Mouse (Mus musculus): ENCODE measurements around the gene Gng13. TPM values are rescaled to one million over a fixed set of nuclear protein-coding genes. Genes with fewer than 3 reads are reported as not detected.
A peak's percentile ranks its signal among the peaks of the same experiment; 100 is the strongest.
"Not testable (repeated sequence)": the region's sequence is repeated elsewhere in the genome, so short reads cannot be mapped to it uniquely, and the experiment has no call there.

The Gng13 gene
- polyA plus RNA-seq, 1 experiment from 2014 or later: 44.9 TPM

DNA sequence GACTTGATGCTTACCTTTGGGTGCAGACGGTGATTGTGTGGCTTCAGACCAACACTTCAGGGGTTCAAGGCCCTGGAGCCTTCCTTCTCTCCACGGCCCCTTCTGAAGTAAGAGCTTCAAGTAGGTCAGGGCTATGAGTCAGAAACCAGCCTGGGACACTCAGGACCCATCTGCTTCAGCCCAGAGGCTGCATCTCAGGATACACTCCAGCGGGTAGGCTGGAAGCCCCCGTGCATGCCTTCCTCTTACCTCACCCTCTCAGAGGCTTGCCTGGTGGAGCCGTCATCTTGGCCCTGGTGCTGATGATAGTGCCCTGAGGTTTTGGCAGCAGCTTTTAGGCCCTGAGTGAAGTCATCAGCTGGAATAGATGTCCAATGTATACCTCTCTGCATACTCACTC lies 18.3 kb downstream of the Gng13 start:
- Histone ChIP-seq H3K9me3 (replicated peaks) (no peaks in the 10 kb centered on the region), H3K36me3 (peaks cover 11% of the 10 kb centered on the region; the same call in 1 of the 2 replicates), H3K27me3 (peaks cover 5% of the 10 kb centered on the region; the same call in 1 of the 2 replicates), H3K27ac (replicated peaks) (no peak overlapping the region), H3K4me1 (no peaks in the 10 kb centered on the region), H3K4me2 (replicated peaks) (no peak overlapping the region), H3K9ac (no peak overlapping the region), H3K4me3 (replicated peaks) (no peak overlapping the region)
- ATAC-seq (ENCODE audit: insufficient number of reproducible peaks, low FRiP score, low TSS enrichment, low read depth): no peak
- 83% methylated on average over 5 of the region's 5 CpGs for WGBS

DNA sequence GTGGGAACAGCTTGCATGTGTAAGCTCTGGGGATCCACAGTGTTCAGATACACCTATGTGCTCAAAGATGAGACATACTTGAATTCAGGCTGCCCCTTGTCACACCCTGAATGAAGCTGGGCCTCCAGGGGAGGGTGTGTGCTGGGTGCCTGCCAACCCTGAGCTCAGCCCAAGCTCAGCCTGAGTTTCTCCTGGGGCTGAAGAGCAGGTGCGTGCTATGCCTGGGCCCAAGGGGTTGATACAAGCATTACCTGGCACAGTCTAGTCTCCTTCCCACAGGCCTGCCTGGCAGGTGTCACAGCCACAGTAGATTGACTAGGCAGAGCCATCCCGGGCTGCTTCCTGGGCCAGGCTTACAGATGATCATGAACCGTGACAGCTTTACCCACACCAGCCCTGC lies 18.8 kb downstream of the Gng13 start, which contains the start of gene Mslnl:
Gene Mslnl, plus strand, starts transcription at position 298 of the 400 bp plus-strand sequence.
- peak; percentile 27; the same call in 1 of the 2 replicates for ATAC-seq (ENCODE audit: insufficient number of reproducible peaks, low FRiP score, low TSS enrichment, low read depth)
- Histone ChIP-seq H3K27me3 (peaks cover 5% of the 10 kb centered on the region; the same call in 1 of the 2 replicates), H3K27ac (replicated peaks) (no peak within 1 kb of the TSS), H3K36me3 (0 out of 2 replicates have a peak, but pooled peaks cover 6% of the 10 kb centered on the region), H3K4me1 (no peaks in the 10 kb centered on the region), H3K4me2 (replicated peaks) (no peak within 1 kb of the TSS), H3K9me3 (replicated peaks) (no peaks in the 10 kb centered on the region), H3K9ac (no peak within 1 kb of the TSS), H3K4me3 (replicated peaks) (no peak within 1 kb of the TSS)
- whole genome bisulfite sequencing: 63% methylated on average over 3 of the region's 3 CpGs

DNA sequence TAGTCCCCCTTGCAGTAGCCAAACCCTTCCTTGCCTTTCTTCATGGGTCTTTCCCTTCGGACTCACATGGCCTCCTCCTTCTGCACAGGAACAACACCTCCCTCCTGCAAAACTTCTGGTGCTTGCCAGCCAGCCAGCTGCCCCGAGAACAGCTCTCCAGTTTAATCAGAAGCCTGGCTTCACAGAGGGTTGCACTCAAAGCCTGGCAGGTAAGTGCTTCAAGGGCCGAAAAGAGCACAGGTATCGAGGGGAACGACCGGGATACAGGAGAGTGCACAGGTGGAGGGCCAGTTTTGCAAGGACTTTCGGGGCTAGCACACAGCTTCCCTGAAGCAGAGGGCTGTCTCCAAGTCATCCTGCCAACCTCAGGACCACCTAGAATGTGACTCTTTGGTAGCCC lies 21.9 kb downstream of the Gng13 start:
- Histone ChIP-seq H3K9ac (no peak overlapping the region), H3K4me1 (no peaks in the 10 kb centered on the region), H3K27me3 (peaks cover 5% of the 10 kb centered on the region; the same call in 1 of the 2 replicates), H3K4me2 (replicated peaks) (no peak overlapping the region), H3K9me3 (replicated peaks) (no peaks in the 10 kb centered on the region), H3K4me3 (replicated peaks) (no peak overlapping the region), H3K36me3 (no peaks in the 10 kb centered on the region), H3K27ac (replicated peaks) (no peak overlapping the region)
- no peak for ATAC-seq (ENCODE audit: insufficient number of reproducible peaks, low FRiP score, low TSS enrichment, low read depth)
- 77% methylated on average over 7 of the region's 7 CpGs for WGBS

DNA sequence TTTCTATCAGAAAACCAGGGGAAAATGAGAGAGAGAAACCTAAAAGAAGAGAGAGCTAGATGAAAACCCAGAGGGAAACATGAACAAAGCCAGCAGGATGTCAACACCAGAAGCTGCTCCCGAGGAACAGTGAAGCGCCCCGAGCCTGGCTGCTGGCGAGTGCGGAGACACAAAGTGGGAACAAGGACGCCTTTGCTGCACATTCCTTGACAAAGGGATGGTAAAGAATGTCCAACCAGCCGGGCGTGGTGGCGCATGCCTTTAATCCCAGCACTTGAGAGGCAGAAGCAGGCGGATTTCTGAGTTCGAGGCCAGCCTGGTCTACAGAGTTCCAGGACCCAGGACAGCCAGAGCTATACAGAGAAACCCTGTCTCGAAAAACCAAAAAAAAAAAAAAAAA lies 24.5 kb downstream of the Gng13 start:
- H3K4me1 ChIP-seq; H3K36me3 ChIP-seq; H3K4me2 ChIP-seq (replicated peaks); H3K27ac ChIP-seq (replicated peaks); H3K9me3 ChIP-seq (replicated peaks); ATAC-seq (ENCODE audit: insufficient number of reproducible peaks, low FRiP score, low TSS enrichment, low read depth); H3K4me3 ChIP-seq (replicated peaks); H3K9ac ChIP-seq; H3K27me3 ChIP-seq: not testable (repeated sequence)
- WGBS: 65% methylated on average over 12 of the region's 12 CpGs

DNA sequence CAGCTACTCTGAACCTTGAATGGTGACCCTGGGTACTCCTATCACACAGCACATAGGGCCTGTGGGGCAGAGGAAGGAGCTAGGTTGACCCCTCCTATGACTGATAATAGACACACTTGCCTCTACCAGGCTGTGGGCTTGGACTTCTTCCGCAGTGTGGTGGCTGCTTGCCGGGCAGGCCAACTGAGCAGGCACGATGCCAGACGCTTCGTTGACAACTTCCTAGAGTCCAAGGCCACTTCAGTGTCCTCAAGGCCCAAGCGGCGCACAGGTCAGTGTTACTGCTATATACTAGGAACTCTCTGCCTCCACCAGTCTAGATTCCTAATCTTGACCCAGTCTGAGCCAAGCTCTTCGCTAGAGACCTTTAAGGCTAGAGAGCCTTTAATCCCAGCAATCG lies 26.9 kb downstream of the Gng13 start:
- no peak for ATAC-seq (ENCODE audit: insufficient number of reproducible peaks, low FRiP score, low TSS enrichment, low read depth)
- no peaks in the 10 kb centered on the region for H3K4me1 ChIP-seq
- H3K9ac ChIP-seq: no peak overlapping the region
- no peaks in the 10 kb centered on the region for H3K9me3 ChIP-seq (replicated peaks)
- no peak overlapping the region for H3K4me2 ChIP-seq (replicated peaks)
- no peaks in the 10 kb centered on the region for H3K27me3 ChIP-seq
- no peaks in the 10 kb centered on the region for H3K36me3 ChIP-seq
- WGBS: 89% methylated on average over 9 of the region's 9 CpGs
- no peak overlapping the region for H3K27ac ChIP-seq (replicated peaks)
- H3K4me3 ChIP-seq (replicated peaks): no peak overlapping the region

DNA sequence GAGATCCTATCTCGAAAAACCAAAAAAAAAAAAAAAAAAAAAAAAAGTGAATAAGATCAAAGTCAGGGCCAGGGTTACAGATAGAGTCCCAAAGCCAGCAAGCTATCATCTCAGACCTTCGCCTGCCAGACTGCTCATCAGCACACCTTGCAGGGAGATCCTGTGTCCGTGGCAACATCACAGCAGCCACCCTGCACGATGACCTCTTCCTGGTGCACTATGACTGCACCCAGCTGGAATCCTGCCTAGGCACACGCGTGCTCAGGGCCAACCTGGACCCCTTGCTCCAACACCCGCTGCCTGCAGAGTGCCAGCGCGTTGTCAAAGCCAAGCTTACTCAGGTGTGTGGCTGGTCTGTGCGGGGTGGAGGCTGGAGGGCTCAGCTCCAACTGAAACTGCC lies 27.3 kb downstream of the Gng13 start:
- Histone ChIP-seq H3K9me3 (replicated peaks) (no peaks in the 10 kb centered on the region), H3K4me2 (replicated peaks) (no peak overlapping the region), H3K27ac (replicated peaks) (no peak overlapping the region), H3K9ac (no peak overlapping the region), H3K4me3 (replicated peaks) (no peak overlapping the region), H3K4me1 (no peaks in the 10 kb centered on the region), H3K27me3 (no peaks in the 10 kb centered on the region), H3K36me3 (no peaks in the 10 kb centered on the region)
- WGBS: 73% methylated on average over 10 of the region's 10 CpGs
- ATAC-seq (ENCODE audit: insufficient number of reproducible peaks, low FRiP score, low TSS enrichment, low read depth): no peak

DNA sequence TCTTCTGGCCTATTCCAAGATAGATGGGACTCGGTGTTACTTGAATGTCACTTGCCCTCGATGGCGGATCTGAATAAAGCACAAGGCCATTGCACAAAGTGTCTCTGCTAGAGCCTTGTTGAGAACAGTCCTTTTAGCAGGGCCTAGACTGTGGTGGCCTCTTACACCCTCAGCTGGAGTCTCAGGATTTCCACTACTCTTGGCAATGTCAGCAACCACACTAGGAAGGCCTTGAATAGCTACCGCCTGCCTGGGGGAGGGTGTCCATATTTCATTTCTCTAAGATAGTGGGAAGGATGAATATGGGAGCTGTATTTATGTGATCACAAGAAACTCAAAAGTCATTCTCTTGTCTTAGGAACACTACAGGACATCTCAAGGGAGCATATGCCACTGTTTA lies 31.3 kb downstream of the Gng13 start:
- Histone ChIP-seq H3K27me3 (no peaks in the 10 kb centered on the region), H3K36me3 (no peaks in the 10 kb centered on the region), H3K4me1 (peaks cover 7% of the 10 kb centered on the region; the same call in 1 of the 2 replicates), H3K9ac (no peak overlapping the region), H3K4me2 (replicated peaks) (no peak overlapping the region), H3K9me3 (replicated peaks) (no peaks in the 10 kb centered on the region), H3K4me3 (replicated peaks) (no peak overlapping the region), H3K27ac (replicated peaks) (no peak overlapping the region)
- 93% methylated on average over 4 of the region's 4 CpGs for WGBS
- no peak for ATAC-seq (ENCODE audit: insufficient number of reproducible peaks, low FRiP score, low TSS enrichment, low read depth)

DNA sequence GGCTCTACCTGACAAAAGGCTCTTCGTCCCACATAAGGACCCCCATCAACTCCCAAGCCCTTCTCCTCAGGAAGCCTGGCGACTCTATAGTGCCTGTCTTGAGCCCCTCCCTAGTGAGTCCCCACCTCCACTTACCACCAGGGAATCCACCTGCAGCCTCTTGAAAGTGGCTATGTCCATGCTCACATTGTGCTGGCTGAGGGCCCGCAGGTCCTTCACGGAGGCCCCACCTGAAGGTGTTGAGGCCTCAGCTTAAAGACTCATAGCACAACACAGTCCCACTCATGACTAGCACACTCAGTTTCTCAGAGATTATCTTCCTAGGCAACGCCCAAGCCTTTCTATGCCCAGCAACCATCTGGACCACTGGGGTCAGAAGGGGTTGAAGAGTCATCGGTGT lies 32.3 kb downstream of the Gng13 start:
- H3K4me2 ChIP-seq (replicated peaks): no peak overlapping the region
- no peaks in the 10 kb centered on the region for H3K27me3 ChIP-seq
- peaks cover 7% of the 10 kb centered on the region; the same call in 1 of the 2 replicates for H3K4me1 ChIP-seq
- no peak for ATAC-seq (ENCODE audit: insufficient number of reproducible peaks, low FRiP score, low TSS enrichment, low read depth)
- H3K9ac ChIP-seq: no peak overlapping the region
- H3K27ac ChIP-seq (replicated peaks): no peak overlapping the region
- 79% methylated on average over 6 of the region's 6 CpGs for WGBS
- H3K4me3 ChIP-seq (replicated peaks): no peak overlapping the region
- H3K36me3 ChIP-seq: no peaks in the 10 kb centered on the region
- H3K9me3 ChIP-seq (replicated peaks): no peaks in the 10 kb centered on the region

DNA sequence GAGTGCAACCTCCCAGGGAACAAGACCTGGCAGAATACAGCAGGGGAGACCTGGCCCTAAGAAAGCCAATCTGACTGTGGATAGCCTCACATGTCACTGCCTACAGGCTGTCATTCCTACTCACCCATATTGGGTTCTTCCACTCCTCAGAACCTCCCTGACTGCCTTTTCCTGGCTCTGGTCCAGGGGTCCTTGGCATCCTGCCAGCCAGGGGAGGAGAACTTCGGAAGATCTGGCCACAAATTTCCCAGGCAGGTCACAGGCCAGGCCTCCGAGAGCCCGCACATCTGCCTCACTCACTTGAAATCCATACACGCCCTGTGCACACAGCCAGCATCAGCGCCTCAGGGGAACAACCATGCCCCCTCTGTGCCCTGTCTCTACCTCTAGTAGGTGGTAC lies 34.5 kb downstream of the Gng13 start:
- peaks cover 7% of the 10 kb centered on the region; the same call in 1 of the 2 replicates for H3K4me1 ChIP-seq
- no peak for ATAC-seq (ENCODE audit: insufficient number of reproducible peaks, low FRiP score, low TSS enrichment, low read depth)
- H3K4me2 ChIP-seq (replicated peaks): no peak overlapping the region

DNA sequence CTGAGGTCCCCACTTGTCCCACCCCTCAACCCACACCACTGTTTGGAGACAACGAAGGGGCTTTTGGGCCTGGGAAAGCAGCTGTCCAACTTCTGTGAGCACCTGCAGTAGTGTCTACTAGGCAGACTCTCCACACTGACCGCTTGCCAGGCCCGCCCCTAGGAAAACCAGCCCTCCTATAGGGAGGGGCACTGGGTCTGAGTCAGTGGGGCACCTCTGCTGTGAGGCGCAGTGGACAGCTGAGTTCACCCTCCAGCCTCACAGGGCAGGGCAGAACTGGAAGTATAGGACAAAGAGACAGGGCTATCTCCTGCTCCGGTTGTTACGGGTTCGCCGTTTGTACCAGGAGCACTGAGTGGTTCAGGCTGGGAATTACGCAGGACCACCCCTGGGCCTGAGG lies 37.3 kb downstream of the Gng13 start, which contains the start of gene Msln:
Gene Msln, minus strand, starts transcription at position 138 of the 400 bp plus-strand sequence.
- 82% methylated on average over 9 of the region's 9 CpGs for WGBS
- Histone ChIP-seq H3K4me3 (replicated peaks) (no peak within 1 kb of the TSS), H3K9me3 (replicated peaks) (no peaks in the 10 kb centered on the region), H3K27me3 (no peaks in the 10 kb centered on the region), H3K4me2 (replicated peaks) (no peak within 1 kb of the TSS), H3K4me1 (peaks cover 7% of the 10 kb centered on the region; the same call in 1 of the 2 replicates), H3K27ac (replicated peaks) (no peak within 1 kb of the TSS), H3K9ac (no peak within 1 kb of the TSS), H3K36me3 (no peaks in the 10 kb centered on the region)
- ATAC-seq (ENCODE audit: insufficient number of reproducible peaks, low FRiP score, low TSS enrichment, low read depth): no peak

More for the DNA sequence above, 34.5 kb downstream of the Gng13 start:
- Histone ChIP-seq H3K4me3 (replicated peaks) (no peak overlapping the region), H3K9ac (no peak overlapping the region), H3K27ac (replicated peaks) (no peak overlapping the region), H3K9me3 (replicated peaks) (no peaks in the 10 kb centered on the region), H3K27me3 (no peaks in the 10 kb centered on the region), H3K36me3 (no peaks in the 10 kb centered on the region)
- WGBS: 38% methylated on average over 5 of the region's 5 CpGs

DNA sequence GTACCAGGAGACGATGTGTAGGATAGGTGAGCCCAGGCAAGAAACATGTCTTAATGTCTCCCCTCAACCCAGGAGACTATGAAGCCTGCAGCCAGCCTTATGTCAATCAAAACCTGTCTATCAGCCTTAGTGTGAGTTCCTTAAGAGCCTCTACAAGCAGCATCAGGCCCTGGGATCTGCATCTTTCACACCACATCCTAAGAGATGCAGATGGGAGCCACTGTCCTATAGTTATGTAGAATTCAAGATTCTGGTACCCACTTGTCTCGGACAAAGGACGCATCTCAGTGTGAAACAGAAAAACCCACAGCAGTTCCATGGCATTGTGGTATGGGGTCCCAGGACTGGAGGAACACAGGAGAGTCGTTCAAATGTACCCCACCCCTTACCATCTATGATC lies 38.1 kb downstream of the Gng13 start:
- no peak for ATAC-seq (ENCODE audit: insufficient number of reproducible peaks, low FRiP score, low TSS enrichment, low read depth)
- 72% methylated on average over 4 of the region's 4 CpGs for WGBS
- peaks cover 7% of the 10 kb centered on the region; the same call in 1 of the 2 replicates for H3K4me1 ChIP-seq
- H3K27me3 ChIP-seq: no peaks in the 10 kb centered on the region
- no peak overlapping the region for H3K4me3 ChIP-seq (replicated peaks)
- no peak overlapping the region for H3K4me2 ChIP-seq (replicated peaks)
- no peaks in the 10 kb centered on the region for H3K9me3 ChIP-seq (replicated peaks)
- H3K36me3 ChIP-seq: no peaks in the 10 kb centered on the region
- H3K27ac ChIP-seq (replicated peaks): no peak overlapping the region
- H3K9ac ChIP-seq: no peak overlapping the region

DNA sequence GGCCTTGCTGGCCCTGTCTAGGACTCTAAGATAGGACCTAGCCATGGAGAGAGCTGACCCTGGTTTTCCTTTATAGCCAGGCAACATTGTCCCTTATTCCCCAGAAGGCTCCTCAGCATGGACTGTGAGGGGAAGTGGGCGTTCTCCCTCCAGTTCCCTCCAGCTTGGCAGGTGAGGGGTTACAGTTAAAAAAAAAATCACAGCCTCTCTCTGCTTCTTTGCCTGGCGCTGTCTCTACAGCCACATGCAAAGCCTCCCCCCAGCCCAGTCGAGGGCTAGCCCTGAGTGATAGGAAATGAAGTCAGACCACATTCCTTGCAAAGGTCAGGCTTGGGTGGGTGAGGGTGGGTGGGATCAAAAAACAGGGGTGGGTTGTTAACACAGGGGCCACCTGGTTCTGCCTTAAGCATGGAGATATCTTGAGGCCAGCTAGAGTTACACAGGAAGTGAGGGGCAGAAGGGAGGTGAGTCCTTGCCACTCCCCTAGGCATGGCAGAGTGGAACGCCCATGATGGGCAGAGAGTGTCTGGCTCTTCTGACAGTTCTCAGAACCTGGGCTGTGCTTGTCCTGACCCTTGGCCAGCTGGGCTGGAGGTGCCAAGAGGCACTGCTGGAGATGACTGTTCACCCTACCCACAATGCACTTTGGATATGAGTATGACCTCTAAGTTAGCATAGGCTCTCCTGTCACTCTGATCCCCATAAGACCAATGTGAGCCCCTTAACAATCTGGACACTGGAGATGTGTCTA lies 38.8 kb downstream of the Gng13 start:
- Histone ChIP-seq H3K4me3 (replicated peaks) (no peak overlapping the region), H3K9ac (no peak overlapping the region), H3K9me3 (replicated peaks) (no peaks in the 10 kb centered on the region), H3K27ac (replicated peaks) (no peak overlapping the region), H3K4me1 (peaks cover 7% of the 10 kb centered on the region; the same call in 1 of the 2 replicates), H3K27me3 (no peaks in the 10 kb centered on the region), H3K36me3 (no peaks in the 10 kb centered on the region), H3K4me2 (replicated peaks) (no peak overlapping the region)
- 29% methylated on average over 4 of the region's 4 CpGs for WGBS
- no peak for ATAC-seq (ENCODE audit: insufficient number of reproducible peaks, low FRiP score, low TSS enrichment, low read depth)

All from embryonic facial prominence, embryonic 15.5 days (tissue).